Mouse (Mus musculus): ENCODE measurements around the gene Ppp1r35. TPM values are rescaled to one million over a fixed set of nuclear protein-coding genes. Genes with fewer than 3 reads are reported as not detected.

Ppp1r35 gene
- total and polyA plus RNA-seq, 3 experiments, result 16.1 to 61.5 (median 40.1) TPM

DNA sequence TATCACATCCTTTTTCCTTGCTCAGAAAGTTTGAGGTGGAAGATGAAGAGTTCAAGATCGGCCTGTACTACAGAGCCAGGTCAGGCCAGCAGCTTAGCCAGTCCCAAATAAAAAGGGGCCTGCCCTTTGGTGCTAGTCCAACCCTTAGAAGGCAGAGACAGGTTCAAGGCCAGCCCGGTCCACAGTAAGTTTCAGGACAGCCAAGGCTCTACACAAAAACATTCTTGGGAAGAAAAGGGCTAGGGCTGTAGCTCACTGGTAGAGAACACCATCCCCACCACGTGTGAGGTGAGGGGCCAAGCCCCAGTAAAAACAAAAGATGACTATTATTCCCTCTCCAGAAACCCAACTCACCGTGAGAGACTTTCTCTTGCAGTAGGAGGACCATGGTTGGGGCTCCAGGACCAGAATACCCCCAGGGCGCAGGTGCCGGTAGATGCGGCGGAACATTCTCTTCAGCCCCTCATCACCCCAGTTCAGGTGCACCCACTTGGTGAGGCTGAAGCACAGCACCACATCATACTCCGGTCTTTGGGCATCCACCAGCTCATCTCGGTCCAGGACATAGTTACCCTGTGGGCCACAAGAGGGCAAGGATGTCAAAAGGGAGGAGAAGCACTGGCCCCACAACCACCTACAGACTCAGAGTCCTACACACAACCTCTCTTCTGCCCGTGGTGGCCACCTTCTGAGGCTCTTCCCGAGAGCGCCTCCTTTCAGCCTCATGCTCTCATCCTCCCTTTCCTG is 4.3 kb downstream of the Ppp1r35 start:
- no peak for DNase-seq

DNA sequence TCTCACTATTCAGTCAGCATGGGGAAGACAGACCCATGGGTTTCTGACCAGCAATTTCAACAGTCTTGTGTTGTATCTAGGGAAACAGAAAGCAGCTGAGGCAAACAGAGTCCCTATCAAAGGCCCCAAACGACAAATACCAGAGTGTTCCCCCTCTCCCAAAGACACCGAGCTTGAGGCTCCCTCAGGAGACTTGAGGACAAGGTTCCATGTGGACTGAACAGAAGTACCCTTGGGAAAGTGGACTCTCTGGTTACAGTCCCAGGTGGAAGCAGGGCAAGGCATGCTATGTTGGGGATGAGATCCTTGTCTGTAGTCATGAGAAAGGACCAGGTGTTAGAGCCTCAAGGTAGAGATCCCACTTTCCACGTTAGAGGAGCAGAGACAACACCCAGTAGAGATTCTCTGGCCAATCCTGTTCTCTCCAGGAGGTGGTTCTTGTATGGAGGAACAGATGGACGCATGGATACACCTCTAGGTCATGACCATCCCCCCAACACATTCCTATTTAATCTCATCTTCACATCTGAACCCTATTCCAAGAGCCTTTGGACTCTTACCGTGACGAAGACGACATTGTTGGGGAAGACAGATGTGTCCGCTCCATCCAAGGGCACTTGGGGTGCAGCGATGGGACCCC is 5.4 kb downstream of the Ppp1r35 start:
- no peak for DNase-seq

- DNase-seq, result peak; percentile 66
Observed at GRCm38 (mm10) chr5:137784546-137784945, 5.9 kb downstream of the Ppp1r35 start.

- peak; percentile 81 for DNase-seq
Observed at GRCm38 (mm10) chr5:137785164-137786031, 6.7 kb downstream of the Ppp1r35 start.

DNA sequence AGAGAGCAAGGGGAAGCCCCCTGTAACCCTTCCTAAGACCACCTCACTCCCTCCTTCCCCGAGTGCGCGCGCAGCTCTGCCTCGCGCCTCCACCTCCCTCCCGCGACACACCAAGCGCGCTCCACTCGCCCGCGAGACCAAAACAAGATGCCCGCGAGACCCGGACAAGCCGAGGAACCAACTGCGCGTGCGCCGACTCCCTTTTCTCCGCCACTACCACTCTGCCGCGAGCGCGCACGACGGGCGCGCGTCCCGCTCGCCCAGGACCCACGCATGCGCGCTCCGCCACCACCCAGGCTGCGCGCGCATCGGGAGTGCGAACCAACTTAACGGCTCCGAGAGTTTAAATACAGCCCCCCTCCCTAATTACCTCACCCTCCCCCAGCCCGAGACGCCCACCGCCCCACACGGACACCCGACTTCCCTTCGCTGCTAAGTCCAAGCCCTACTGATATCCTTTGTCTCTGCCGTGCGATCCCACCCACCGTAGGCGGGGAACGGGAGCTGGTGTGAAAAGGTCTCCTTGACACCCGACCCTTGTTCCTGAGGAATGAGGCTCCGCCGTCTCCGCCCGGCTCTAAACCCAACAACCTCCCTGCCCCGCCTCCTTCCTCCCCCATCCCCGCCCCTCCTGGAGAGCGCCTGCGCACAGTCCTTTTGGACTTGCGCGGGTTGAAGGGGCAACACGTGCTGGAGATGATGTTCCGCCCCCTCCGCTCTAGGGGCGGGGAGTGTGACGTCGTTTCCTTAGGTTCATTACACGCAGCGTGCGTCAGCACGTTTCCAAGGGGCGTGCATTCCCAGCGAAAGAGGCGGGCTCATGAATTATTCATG is 7.7 kb downstream of the Ppp1r35 start:
- peak; percentile 99 for DNase-seq

DNA sequence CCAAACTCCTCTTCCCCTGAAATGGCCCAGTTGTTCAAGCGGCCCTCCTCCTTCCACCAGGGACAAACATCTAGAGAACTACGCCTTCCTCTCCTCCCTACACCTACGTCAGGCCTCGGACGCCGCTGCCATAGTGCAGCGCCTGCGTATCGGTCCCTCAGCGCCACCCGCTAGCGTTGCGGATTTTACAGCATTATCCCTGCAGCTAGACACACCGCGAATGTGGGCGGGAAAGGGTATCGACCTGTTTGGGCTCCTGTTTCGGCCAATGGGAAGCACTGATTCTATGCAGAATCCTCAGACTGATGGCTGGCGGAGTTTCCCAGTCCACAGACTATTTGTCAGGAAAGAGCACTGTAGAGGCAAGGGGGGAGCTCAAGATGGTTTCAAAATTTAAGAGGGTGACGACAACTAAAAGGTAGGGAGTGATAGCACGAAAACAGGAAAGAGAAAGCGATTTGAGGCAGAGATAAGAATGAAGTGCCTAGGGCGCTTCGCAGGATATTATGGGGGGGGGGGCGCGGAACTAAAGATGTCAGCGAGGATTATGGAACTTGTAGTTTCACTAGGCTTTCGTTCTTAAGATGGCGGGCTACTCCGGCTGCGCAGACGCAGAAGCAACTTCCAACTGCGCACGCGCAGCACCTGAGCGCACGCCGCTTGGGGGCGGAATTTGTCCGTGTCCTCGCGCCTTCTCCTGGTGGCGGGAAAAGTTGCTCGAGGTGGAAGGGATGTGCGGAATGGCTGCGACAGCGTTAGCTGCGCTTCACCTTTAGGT is 8.7 kb downstream of the Ppp1r35 start, which contains the start of the genes Mepce and Zcwpw1:
Gene Mepce (minus strand): TSS at position 505 of the 778 bp plus-strand sequence.
Gene Zcwpw1 (plus strand): TSS at position 648 of the 778 bp plus-strand sequence.
- peak; percentile 96 for DNase-seq

DNA sequence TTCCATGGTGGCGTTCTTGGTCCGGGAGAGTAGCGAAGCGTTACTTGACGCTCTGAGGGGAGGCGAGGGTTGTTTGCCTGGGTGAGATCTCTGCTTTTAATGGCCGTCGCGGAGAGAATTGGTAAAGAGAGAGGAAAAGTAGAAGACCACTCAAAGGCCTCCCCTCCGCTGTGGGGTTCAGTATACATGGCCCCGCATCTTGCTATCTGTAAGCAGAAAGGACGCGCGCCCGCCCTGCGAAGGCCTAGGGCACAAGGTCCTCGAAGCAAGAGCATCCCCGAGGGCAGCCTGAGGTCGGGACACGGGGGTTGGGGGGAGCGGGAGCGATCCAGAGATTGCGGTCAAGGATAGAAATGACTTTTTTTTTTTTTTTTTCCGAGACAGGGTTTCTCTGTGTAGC is 9.5 kb downstream of the Ppp1r35 start:
- peak; percentile 40 for DNase-seq

GRCm38 (mm10) chr5:137788946-137789531 is 10.4 kb downstream of the Ppp1r35 start:
- DNase-seq, result no peak

GRCm38 (mm10) chr5:137791553-137791952 is 12.9 kb downstream of the Ppp1r35 start:
- no peak for DNase-seq

GRCm38 (mm10) chr5:137796606-137797005 is 18.0 kb downstream of the Ppp1r35 start:
- DNase-seq, result peak; percentile 58

DNA sequence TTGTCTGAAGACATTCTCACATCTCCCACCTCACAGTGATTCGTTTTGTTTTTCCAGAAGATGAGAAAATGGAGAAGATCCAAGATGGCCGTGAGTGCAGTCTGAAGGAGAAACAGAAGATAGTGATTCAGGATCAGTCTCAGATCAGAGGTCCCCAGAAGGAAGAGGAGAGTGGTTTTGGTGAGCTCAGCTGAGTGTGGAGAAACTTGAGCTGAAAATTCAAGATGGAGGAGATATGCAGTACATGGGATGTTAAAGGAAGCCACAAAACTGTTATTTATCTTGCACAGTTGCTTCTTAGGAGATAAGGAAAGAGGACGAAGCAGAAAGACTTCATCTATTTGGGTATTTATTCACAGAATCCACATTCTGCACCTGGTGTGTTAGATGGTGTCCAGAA is 22.3 kb downstream of the Ppp1r35 start:
- no peak for DNase-seq

- no peak for DNase-seq
Observed at GRCm38 (mm10) chr5:137806158-137806557, 27.5 kb downstream of the Ppp1r35 start.

DNA sequence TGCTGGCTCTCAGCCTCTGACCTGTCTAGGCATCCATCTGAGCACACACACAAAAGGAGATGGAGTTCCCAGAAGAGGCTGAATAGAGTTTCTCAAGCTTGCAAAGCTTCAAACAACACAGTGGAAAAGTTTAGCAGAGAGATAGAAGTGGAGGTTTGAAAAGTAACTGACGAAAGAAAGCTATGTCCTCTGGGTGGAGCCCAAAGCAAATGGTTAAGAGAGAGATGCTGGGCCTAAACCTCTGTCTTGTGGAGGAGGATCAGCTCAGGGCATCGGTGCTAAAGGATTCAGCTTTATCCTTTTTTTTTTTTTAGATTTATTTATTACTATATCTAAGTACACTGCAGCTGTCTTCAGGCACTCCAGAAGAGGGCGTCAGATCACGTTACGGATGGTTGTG is 29.7 kb downstream of the Ppp1r35 start:
- no peak for DNase-seq

GRCm38 (mm10) chr5:137817466-137818222 is 39.0 kb downstream of the Ppp1r35 start:
- no peak for DNase-seq

GRCm38 (mm10) chr5:137822126-137822525 is 43.5 kb downstream of the Ppp1r35 start:
- DNase-seq, result no peak

- DNase-seq, result no peak
Observed at GRCm38 (mm10) chr5:137822602-137823001, 44.0 kb downstream of the Ppp1r35 start.

DNA sequence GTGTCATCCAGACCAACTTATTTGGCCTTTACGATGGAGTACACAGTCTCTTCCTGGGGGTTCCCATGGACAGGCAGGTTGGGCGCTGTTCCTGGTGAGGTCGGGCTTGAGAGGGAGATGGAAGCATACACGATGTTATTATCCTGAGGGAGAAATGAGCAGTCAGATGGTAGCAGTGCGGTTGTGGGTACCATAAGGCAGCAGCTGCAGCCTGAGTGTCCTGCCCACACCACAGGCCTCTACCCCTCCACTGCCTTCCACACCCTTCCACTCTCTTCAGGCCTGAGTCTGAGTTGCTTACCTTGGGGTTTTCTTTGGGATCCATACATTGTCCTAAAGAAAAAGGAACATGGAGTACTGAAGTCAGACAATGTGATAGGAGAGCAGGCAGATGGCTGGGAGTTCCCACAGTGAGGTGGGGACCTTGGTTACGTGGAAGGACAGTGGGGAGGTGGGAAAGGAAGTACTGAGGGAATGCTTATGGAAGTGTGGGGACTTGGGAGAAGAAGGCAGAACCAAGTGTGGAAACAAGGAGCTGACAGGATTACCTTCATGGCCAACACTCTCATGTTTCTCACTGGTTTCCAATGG is 44.9 kb downstream of the Ppp1r35 start:
- DNase-seq, result no peak

GRCm38 (mm10) chr5:137825030-137825429 is 46.4 kb downstream of the Ppp1r35 start:
- no peak for DNase-seq

DNA sequence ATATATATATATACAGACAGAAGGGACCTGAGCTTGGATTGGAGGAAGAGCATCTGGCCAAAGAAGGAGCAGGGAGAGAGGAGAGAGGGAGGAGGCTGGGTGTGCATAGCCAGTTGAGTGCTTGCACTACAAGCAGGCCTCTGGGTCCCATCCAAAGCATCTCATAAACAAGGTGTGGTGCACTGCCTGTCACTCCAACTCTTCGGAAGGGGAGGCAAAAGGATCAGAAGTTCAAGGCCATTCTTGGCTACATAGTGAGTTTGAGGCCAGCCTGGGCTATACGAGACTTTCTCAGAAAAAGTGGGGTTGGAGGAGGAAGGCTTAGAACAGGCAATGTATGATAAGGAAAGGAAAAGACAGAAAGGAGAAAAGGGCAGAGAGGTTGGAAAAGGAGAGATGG is 47.3 kb downstream of the Ppp1r35 start:
- DNase-seq, result no peak

Measured in adrenal gland, adult 2 months (tissue).